Mouse (Mus musculus): Measurements from ENCODE around the gene Dmac2.
"Not testable (repeated sequence)": the region's sequence is repeated elsewhere in the genome, so short reads cannot be mapped to it uniquely, and the experiment has no call there.

Gene Dmac2

GRCm38 (mm10) chr7:25618865-25619721 lies at the start of gene Dmac2:
Gene Dmac2, plus strand, starts transcription at chr7:25619414.
- peak; percentile 96 for DNase-seq (ENCODE audit: low spot score)

- not testable (repeated sequence) for DNase-seq (ENCODE audit: low spot score)
These were observed 45.4 kb upstream of the Dmac2 start for GRCm38 (mm10) chr7:25573806-25574205.

DNA sequence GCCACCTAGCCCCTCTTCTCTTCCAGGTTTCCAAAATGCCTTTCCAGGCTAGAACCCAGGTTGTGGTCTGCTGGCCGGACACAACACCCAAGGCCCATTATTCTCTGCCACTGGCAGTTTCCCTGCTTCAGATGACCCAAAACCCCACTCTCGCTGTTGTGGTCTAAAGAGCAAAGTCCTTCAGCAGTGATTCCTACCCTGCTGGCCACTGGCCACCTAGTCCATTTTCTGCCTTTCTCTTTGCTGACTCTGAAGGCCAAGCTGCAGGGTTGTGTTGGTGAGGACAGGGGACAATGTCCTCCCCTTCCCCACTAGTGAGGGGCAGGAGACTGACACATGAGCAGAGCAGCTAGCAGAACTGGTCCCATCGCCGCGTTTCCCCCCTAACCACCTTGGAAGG lies 44.1 kb upstream of the Dmac2 start:
- no peak for DNase-seq (ENCODE audit: low spot score)

GRCm38 (mm10) chr7:25575870-25576269 lies 43.3 kb upstream of the Dmac2 start:
- peak; percentile 24 for DNase-seq (ENCODE audit: low spot score)

- DNase-seq (ENCODE audit: low spot score), result not testable (repeated sequence)
These were observed 42.9 kb upstream of the Dmac2 start for GRCm38 (mm10) chr7:25576308-25576707.

DNA sequence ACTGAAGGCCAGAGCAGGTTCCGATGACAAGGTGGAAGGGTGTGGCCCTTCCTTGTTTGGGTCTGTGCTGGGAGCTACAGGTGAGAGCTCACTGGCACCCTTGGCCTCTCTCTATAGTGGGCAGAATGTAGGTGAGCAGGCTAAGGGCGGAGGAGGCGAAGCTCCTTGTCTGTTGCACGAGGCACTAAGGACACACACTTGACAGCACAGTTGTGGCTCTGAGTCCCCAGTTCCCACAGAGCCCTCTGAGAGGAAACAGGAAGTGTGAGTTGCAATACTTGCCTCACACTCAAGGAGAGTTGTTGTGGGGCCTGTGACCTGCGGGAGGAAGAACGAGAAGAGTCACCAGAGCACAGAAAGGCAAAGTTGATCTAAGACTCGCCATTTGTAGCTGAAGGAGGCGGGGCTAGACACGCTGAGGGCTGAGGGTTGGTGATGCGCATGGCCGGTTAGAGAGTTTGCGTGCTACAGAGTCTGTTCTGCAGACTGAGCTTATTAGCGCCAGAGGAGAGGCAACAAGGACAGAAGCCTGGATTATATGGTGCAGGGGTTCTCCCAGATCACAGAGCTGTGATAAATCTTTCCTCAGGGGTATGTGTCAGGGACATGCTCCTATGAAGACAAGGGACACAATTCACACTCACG lies 42.3 kb upstream of the Dmac2 start:
- not testable (repeated sequence) for DNase-seq (ENCODE audit: low spot score)

DNA sequence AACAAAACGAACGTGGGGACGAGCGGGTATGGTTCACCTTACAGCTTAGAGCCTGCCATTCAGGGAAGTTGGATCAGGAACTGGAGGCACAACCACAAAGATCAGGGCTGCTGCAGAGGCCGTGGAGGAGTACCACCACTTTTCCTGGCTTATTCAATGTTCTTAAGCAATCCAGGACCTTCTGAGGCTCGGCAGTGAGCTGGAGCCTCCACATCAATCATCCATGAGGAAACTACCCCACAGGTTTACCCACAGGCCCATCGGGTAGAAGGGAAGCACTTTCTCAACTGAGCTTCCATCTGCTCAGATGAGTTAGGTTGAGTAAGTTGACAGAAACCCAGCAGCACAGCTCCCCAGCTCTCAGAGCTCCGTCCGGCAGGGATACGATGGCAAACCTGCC lies 39.8 kb upstream of the Dmac2 start:
- no peak for DNase-seq (ENCODE audit: low spot score)

GRCm38 (mm10) chr7:25582301-25582810 lies 36.9 kb upstream of the Dmac2 start:
- no peak for DNase-seq (ENCODE audit: low spot score)

DNA sequence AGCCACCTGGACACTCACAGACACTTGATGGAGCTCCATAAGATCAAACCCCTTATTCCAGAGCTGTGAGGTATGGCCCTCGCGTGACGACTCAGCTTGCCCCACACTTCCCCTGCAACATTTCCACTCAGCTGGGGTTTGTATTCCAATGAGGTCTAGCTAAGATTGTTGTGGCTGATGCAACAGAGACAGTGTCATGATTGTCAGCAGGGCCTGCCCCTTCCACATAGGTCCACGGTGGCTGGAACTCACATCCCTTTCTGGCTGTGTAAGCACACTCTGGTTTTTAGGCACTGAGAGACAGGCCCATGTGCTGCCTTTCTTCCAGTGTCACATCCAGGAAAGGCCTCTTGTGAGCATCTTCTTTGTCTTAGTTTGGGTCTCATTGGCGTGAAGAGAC lies 34.6 kb upstream of the Dmac2 start:
- no peak for DNase-seq (ENCODE audit: low spot score)

DNA sequence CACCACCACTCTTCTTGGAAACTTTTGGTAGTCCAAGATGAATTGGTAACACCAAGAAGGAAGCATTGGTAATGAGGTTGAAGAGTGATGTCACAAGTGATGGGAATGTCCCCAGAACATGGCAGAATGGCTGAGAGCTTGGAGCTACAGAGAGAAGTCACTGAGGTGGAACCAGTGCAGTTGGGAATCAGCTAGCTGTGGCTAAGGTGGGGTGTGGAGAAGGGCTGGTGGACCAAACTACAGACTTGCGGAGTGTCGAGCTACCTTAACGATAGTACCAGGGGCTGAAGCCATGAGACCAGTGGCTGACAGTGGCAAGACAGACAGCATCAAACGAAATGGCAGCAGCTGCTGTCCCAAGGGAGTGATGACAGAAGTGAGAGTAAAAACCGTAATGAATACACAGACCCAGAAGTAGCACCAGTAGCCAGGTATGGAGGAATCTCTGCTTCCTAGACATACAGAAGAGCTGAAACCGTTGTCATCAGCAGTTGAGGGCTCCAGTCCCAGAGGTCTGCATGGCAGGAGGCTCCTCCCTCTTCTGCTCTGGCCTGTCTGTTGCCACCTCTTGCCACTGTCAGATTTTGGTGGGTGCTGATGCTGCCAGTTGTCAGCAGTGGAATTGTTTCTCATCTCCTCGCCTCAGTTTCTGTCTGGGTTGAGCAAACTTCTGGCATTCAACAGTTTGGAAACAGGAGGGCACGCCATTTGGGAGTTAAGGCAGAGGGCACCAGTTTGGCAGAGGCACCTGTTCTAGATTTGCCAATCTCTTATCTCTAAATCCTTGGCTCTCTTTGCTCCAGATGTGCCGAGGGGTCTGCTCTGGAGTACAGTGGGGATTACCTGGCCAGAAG lies 33.6 kb upstream of the Dmac2 start:
- DNase-seq (ENCODE audit: low spot score), result no peak

GRCm38 (mm10) chr7:25591226-25591625 lies 28.0 kb upstream of the Dmac2 start:
- DNase-seq (ENCODE audit: low spot score), result no peak

DNA sequence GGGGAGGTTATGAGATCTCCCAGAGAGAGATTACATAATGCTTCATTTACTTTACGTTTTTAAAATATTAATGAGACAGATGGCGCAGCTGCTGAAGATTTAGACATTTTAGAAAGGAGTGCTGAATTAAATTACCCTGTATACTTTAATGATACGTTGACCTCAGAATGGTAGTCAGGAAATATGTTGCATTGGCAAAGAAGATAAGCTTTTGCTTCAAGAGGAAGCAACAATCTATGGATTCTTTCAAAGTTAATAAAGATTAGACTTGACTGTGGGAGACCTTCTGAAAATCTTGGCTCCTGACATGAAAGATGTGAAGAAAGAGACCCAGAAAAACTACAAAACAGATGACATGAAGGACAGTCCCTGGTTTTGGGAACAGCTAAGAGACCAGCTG lies 25.4 kb upstream of the Dmac2 start:
- DNase-seq (ENCODE audit: low spot score), result no peak

GRCm38 (mm10) chr7:25599663-25600062 lies 19.6 kb upstream of the Dmac2 start:
- DNase-seq (ENCODE audit: low spot score), result peak; percentile 92

DNA sequence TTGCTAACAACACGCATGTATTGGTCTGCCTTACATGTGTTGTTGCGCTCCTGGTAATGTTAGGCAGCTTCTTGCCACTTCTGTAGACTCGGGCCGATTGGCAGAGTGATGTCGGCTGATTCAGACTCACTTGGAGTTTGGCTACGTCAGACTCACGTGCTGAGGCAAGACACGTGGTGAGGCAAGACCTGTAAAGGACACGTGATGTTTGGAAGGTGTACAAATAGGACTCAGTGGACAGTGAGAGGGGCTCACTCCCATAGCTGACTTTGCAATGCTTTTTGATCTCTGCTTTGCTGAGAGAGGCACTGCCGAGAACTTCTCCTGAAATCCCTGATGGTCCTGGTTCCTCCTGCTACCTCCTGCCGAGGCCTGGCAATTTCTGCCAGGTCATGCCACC lies 18.5 kb upstream of the Dmac2 start:
- no peak for DNase-seq (ENCODE audit: low spot score)

DNA sequence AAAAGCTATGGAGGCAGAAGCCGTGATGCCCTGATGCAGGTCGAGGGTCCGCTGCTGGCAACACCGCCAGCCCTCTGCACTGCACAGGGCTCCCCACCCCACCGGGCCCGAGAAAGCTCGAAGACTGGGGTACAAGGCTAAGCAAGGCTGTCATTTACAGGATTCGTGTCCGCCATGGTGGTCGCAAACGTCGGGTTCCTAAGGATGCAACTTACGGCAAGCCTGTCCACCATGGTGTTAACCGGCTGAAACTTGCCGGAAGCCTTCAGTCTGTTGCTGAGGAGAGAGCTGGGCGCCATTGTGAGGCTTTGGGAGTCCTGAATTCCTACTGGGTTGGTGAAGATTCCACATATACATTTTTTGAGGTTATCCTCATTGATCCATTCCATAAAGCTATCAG lies 17.9 kb upstream of the Dmac2 start:
- no peak for DNase-seq (ENCODE audit: low spot score)

DNA sequence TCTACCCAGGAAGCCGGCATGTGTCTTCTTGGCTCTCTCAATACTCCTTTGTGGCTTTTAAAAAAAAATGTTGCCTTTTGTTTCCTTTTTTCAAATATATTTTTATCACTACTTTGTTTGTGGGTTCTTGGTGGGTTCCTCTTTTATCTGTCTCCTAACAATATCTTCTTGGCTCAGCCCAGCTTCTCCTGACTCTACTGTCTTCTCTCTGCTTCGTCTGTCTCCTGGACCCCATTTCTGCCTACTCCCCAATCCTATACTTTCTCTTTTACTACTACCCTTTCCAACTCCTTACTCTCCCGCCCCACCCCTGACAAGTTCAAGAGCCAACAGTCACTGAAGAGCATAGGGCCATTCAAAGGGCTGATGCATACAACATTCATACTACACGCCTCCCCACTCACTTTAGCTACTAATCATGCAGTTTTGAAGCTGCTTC lies 12.6 kb upstream of the Dmac2 start:
- DNase-seq (ENCODE audit: low spot score), result no peak

DNA sequence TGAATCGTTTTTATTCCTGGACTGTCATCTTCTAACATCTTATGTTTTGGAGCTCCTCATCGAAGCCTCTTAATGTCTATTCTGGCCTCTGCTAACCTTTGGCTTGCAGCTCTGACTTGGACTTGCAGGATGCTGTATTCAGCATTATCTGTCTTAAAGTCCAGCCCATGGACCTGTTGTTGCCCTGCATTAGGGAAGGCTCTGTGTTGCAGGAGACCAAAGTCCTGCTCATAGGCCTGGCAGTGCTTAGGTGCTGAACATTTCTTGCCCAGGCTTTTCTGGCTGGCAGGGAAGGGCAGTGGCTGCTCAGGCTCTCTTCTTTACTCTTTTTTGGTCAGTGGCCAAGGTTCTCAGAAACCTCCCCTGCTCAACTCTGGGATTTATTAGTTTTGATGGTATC lies 12.0 kb upstream of the Dmac2 start:
- no peak for DNase-seq (ENCODE audit: low spot score)

DNA sequence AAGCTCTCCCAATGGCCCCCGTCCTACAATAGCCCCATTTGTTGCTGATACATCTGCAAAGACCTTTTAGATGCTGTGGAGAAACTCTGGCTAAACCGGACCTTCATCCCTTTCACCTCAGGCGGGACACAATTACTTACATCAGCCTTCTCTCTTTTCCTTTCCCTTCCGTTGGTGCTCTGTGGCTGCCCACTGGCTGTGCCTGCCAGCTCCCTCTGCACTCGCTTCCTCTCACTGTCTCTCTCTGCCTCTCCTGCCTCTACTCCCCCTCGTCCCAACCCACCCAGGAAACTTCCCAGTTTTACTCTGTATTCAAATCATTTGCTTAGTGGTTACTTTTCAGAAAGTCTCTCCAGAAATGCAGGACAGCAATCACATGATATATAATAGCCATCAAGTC lies 9.2 kb upstream of the Dmac2 start:
- DNase-seq (ENCODE audit: low spot score), result no peak

DNA sequence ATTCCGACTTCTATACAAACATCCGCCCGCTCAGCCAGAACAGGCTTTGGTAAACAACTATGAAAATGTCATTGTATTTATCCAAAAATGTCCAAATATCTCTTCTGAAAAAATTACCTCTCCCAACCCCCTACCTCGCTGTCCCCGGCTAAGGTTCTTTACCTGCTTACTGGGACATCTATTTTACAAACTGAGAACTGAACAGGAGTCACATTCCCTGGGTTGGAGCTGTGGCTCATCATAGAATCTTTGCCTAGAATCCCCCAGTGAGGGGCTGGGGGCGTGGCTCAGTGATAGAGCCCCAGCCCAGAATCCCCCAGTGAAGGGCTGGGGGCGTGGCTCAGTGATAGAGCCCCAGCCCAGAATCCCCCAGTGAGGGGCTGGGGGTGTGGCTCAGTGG lies 7.7 kb upstream of the Dmac2 start:
- DNase-seq (ENCODE audit: low spot score), result no peak

DNA sequence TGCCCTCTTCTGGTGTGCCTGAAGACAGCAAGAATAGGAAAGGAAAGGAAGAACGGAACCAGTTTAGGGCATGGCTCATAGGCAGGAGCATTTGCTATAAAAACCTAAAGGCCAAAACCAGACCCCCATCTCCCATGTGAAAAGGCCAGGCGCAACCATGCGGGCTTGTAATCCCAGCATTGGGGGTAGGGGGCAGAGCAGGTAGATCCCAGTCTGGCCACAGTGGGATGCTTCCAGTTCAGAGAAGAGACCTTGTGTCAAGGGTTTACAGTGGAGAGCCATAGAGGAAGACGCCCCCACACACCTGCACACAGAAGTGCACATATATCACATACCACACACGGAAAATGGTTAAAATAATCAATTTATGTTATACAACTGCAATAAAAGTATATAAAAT lies 5.1 kb upstream of the Dmac2 start:
- DNase-seq (ENCODE audit: low spot score), result no peak

- DNase-seq (ENCODE audit: low spot score), result no peak
These were observed 4.1 kb upstream of the Dmac2 start for GRCm38 (mm10) chr7:25614831-25615705.

DNA sequence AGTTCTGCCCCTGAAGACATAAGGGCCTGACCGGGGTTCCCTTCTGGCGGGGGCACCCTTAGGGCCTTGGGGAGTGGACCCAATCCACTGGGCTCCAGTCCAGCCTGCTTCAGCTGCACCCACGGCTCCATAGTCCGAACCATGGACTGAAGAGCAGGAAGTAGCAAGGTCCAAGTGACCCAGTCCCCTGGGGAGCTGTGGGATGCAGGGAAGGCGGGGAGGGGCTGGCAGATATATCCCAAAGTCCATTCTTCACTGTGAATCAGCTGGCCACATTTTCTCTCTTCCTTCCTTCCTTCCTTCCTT lies 3.6 kb upstream of the Dmac2 start, which contains the start of gene Erich4:
Gene Erich4 (minus strand): TSS at position 187 of the 306 bp plus-strand sequence.
- DNase-seq (ENCODE audit: low spot score), result no peak

Measured in embryo, embryonic 10.5 days (tissue).